Mouse (Mus musculus) ZHBTc4 (cell line): ENCODE measurements around the gene Timeless.
"Not testable (repeated sequence)": the region's sequence is repeated elsewhere in the genome, so short reads cannot be mapped to it uniquely, and the experiment has no call there.

Source experiments
- DNase-seq: peaks from one replicate; pipeline ENCODE4 v3.0.0-alpha.2; 2011; ENCODE audit warnings: low read depth, low spot score

Gene Timeless

GRCm38 (mm10) chr10:128231697-128232419 is at the start of gene Timeless:
Timeless (plus strand) TSS chr10:128232065.
- DNase-seq, result peak; percentile 89

DNA sequence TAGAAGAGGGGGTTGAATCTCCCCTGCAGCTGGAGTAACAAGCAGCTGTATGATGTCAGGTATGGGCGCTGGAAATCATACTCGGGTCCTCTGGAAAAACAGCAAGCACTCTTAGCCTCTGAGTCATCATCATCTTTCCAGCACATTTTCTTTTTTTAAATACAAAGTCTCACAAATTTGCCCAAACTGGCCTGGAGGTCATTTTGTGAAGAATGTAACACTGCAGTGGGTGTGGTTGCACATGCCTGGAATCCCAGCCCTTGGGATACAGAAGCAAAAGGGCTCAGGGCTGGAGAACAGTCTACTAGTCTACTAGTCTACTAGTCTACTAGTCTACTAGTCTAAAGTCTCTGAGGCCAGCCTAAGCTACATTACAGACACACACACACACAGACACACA is 47.6 kb upstream of the Timeless start:
- DNase-seq, result peak; percentile 65

GRCm38 (mm10) chr10:128185277-128185940 is 46.5 kb upstream of the Timeless start:
- no peak for DNase-seq

GRCm38 (mm10) chr10:128185959-128186358 is 45.9 kb upstream of the Timeless start:
- DNase-seq, result peak; percentile 95

- DNase-seq, result peak; percentile 96
Measured at GRCm38 (mm10) chr10:128187181-128187605, 44.7 kb upstream of the Timeless start.

DNA sequence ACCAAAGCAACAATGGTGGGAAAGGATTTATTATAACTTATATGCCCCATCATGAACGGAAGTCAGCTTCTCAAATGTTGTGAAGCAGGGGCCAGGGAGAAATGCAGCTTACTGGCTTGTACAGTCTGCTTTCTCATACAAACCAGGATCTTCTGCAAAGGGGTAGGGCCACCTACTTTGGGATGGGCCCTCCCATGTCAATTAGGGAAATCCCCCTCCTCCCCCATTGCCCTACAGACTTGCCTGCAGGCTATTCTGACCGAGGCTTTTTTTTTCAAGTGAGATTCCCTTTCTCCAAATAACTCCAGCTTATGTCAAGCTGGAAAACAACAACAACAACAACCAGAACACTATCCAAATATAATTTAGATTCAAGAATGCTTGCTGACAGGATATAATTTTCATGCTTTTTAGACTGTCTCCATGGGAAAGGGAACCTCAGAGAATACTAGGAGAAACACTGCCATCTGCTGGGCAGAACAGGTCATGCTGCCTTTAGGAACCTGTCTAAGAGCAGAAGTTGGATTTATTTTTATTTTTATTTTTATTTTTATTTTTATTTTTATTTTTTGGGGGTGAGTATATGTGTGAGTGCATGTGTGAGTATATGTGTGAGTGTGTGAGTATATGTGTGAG is 43.5 kb upstream of the Timeless start:
- peak; percentile 88 for DNase-seq

- no peak for DNase-seq
Measured at GRCm38 (mm10) chr10:128191472-128191871, 40.4 kb upstream of the Timeless start.

DNA sequence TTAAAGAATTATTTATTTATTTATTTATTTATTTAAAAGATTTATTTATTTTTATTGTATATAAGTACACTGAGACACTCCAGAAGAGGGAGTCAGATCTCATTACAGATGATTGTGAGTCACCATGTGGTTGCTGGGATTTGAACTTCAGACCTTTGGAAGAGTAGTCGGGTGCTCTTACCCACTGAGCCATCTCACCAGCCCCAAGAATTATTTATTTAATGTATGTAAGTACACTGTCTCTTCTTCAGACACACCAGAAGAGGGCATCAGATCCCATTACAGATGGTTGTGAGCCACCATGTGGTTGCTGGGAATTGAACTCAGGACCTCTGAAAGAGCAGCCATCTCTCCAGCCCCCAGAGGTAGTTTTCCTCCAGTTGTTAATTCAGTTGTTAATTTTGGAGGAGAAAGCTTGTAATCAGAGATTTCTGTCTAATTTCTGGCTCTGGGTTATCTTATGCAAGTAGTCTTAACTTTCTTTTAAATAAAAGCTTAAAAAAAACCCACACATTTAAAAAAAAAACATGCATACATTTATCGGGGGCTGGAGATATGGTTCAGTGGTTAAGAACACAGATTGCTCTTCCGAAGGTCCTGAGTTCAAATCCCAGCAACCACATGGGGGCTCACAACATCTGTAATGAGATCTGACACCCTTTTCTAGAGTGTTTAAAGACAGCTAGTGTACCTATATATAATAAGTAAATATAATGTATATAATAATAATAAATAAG is 39.7 kb upstream of the Timeless start:
- not testable (repeated sequence) for DNase-seq

GRCm38 (mm10) chr10:128193113-128193512 is 38.8 kb upstream of the Timeless start:
- no peak for DNase-seq

GRCm38 (mm10) chr10:128194024-128194550 is 37.8 kb upstream of the Timeless start, which contains the start of gene Gls2:
Gls2 (plus strand) TSS chr10:128194457.
- peak; percentile 100 for DNase-seq

DNA sequence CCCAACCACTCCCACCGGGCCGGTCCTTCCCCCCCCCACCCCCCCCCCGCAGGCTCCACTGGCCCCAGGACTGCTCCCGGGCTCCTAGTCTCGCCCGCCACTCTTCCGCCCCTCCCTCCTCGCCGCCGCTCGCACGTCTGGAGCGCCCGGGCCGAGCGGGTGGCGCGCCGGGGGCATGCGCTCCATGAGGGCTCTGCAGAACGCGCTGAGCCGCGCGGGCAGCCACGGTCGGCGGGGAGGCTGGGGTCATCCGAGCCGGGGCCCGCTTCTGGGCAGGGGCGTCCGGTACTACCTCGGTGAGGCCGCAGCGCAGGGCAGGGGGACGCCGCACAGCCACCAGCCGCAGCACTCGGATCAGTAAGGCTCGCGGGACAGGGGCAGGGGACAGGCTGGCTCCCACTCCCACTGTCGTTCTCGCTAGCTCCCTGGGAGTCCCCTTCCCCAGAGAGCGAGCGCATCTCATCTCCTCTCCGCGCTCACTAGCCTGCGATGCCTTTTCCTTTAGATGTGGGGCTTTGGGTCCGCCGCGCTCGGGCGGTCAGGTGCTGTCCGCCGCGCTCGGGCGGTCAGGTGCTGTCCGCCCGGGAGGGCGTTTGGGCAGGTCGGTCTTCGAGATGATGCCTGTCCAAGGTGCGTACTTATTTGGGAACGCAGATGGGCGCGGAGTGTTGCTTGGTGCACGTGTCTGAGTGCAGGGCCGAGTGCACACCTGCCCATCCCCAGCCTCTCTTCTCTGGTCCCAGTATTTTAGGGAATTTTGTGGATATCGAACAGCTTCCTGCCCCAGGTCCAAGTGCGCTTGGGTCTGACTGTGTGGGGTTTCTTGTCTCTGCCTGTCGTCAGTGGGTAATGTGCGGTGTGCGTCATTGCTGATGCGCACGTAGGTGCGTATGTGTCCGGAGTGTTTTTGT is 37.1 kb upstream of the Timeless start:
- peak; percentile 75 for DNase-seq

- no peak for DNase-seq
Measured at GRCm38 (mm10) chr10:128201856-128202255, 30.0 kb upstream of the Timeless start.

DNA sequence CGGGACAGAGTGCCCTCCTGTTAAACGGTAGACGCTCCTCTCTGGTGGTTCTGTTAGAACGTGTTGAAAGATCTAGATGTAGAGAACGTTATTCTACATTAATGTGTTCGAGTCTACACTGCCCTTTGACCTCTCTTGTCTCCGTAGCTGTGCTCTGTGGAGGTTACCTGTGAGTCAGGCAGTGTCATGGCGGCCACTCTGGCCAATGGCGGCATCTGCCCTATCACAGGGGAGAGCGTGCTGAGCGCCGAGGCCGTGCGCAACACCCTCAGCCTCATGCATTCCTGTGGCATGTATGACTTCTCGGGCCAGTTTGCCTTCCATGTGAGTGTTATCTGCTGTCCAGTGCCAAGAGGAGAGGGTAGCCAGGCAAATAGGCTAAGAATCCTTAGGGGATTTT is 26.9 kb upstream of the Timeless start:
- DNase-seq, result peak; percentile 62

DNA sequence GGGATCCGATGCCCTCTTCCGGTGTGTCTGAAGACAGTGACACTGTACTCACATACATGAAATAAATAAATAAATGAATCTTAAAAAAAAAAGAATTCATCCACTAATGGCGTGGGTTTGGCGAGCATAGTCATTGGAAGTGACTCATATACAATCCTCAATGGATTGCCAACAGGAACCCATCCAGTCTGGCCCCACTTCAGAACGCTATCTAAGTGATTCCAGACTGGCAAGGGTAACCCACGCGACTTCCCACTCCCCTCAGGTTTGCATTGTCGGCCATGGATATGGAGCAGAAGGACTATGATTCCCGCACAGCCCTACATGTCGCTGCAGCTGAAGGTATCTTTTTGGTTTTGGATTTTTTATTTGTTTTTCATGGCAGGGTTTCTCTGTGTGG is 23.5 kb upstream of the Timeless start:
- no peak for DNase-seq

GRCm38 (mm10) chr10:128209311-128210009 is 22.4 kb upstream of the Timeless start:
- DNase-seq, result no peak

DNA sequence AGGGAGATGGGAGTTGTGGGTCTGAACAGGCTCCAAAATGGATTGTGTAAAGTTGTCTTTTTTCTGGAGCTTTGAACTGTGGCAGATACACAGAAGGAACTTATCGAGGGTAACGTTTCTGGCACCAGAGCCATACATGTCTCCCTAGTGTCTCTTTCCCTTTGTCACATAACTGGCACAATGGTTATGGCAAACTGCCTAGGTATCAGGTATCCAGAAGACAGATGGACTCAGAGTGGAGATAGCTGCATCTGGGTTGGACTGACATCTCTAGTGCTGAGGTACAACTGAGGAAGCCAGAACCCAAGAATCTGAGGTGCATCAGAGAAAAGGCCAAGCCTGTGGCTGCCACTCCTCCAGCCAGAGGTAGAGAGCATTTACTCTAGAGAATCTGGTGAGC is 21.7 kb upstream of the Timeless start:
- no peak for DNase-seq

DNA sequence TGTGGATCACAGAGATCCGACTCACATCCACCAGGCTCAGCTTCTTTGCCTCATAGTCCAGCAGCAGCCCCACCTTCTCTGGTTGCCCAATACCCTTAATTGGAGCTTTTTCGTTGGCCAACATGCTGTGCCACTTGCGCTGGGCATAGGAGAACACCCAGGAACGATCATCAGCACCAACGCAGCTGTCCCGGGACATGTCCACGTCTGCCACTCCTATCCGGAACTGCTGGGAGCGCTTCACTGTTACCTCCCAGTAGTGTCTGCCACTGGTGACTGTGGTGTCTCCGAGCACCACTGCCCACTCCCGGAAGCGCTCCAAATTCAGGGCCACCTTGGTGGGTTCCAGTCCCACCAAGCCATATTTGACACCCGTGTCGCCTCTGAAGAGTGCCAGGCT is 20.9 kb upstream of the Timeless start:
- no peak for DNase-seq

DNA sequence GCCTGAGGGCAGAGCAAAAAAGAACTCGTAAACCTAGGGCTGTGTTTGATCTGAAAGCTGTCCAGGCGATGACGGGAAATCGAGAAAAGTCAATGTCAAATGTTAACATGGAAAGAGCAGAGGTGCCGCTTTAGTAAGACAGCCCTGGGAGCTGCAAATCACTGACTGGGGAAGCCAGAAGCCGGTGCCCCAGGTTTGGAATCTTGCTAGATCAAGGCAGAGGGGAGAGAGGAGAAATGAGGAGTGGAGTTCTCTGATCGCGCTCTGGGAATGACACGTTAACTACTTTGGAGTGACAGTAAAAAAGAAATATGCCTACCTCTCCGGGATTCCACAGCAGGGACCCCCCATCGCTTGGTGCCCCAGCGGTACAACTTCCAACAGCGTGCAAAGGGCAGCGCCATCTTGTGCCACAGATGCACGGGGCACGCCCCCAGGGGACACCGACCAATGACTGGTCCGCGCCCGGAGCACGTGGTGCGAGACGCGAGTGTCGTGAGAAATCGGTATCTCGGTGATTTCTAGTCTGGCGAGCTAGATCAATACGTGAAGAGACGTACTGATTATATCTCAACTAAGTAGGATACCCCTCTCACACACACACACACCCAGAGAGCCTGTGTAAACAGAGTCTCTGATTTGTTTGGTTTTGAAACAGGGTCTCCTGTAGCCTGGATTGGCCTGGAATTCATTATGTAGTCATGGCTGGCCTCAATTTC is 20.3 kb upstream of the Timeless start, which contains the start of gene Spryd4:
TSS of gene Spryd4 (minus strand) at position 418 of the 719 bp plus-strand sequence.
- peak; percentile 97 for DNase-seq

DNA sequence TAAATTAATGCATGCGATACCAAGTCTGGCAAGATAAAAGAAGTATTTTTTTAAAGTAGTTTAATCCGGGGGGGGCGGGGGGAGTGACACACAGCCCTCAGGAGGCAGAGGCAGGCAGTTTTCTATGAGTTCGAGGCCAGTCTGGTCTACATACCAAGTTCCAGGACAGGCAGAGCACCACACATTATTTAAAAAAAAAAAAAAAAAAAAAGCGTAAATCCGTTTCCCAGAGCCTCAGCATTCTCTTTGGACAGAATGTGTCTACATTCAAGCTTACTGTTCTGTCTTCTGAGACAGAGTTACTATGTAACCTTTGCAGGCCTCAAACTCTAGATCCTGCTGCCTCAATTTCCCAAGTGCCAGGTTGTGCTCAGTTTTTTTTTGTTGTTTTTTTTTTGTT is 19.7 kb upstream of the Timeless start:
- DNase-seq, result no peak
